In the genomic region with DNA sequence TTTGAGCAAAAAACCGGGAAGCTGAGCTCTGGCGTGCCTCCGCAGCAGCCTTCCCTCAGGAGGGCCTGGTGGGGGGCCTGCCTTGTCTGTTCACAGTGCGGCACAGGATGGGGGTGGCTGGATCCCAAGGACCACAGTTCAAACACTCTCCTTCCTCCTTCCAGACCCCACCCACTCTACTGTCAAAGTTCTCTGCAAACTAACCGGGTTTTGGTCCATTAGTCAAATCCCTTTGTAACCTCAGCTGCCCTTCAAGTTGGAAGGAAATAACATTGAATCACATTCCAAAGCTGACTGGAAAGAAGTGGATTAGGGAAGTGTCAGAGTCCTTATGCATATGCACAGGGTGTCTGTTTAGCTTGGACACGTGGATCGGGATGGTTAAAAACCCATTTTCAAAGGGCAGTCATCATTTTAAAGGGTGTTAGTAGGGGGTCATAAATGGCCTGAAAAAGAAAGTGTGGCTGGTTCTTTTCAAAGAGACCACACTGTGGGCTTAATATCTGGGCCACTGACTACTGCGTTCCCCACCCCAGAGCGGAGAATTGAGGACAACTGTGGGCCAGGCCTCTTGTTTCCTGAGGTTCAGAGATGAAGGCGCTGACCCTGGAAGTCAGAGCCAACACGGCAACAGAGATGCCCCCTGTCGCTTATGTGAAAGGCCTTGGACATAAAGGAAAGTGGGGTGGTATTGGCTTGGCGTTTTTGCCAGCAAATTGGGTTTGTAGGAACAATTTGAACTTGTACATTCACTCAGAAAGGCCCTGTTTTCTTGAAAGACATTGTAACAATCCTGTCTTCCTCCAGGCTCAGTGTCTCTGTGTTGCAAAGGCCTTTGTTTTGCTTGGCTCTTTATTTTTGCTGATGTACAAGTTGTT, we compare ENCODE assay signal across 9 mouse cellular contexts.
DNase-seq lines count a peak whose midpoint lies in the region; ATAC-seq and TF ChIP-seq lines count a peak whose summit lies in the region.
"Had no signal": no experiment of that assay in that cellular context is flagged by ENCODE, and none has a peak within 500 bp of the region (broad histone marks: within the 10 kb centered on the region; RNA-seq: fewer than 3 reads in every experiment).

No protein-coding gene starts in this region.

- peak overlapping the region; percentile 53 for H3K4me3 ChIP-seq in forebrain, embryonic 10.5 days
- H3K4me3 ChIP-seq in hindbrain, embryonic 12.5 days: peak overlapping the region; percentile 39; the same call in 1 of the 2 replicates
- peak overlapping the region; percentile 25; the same call in 1 of the 2 replicates for H3K4me3 ChIP-seq in limb, embryonic 14.5 days (replicated peaks; ENCODE audit: low read length)
- H3K4me3 ChIP-seq: myocyte had no signal

- 12% methylated on average over 13 of the region's 13 CpGs for WGBS in forebrain, embryonic 10.5 days
- WGBS in hindbrain, embryonic 12.5 days: 13% methylated on average over 13 of the region's 13 CpGs
- 25% methylated on average over 13 of the region's 13 CpGs for WGBS in limb, embryonic 14.5 days

- peak overlapping the region; percentile 67 for H3K4me2 ChIP-seq in hindbrain, embryonic 12.5 days (replicated peaks)
- H3K4me2 ChIP-seq in limb, embryonic 14.5 days (replicated peaks; ENCODE audit: low read depth, low read length, severe bottlenecking): peak overlapping the region; percentile 48

- ATAC-seq in hindbrain, embryonic 12.5 days (ENCODE audit: low FRiP score): peak; percentile 58; the same call in 1 of the 2 replicates
- ATAC-seq in limb, embryonic 14.5 days (ENCODE audit: low FRiP score, low read depth): peak; percentile 44; the same call in 1 of the 2 replicates
- no peak for ATAC-seq in frontal cortex, adult (ENCODE audit: low TSS enrichment)
- ATAC-seq in megakaryocyte progenitor cell, adult 5-6 weeks (replicated peaks; ENCODE audit: poor library complexity): no peak

- H3K9me3 ChIP-seq in forebrain, embryonic 10.5 days: no peaks in the 10 kb centered on the region
- no peaks in the 10 kb centered on the region for H3K9me3 ChIP-seq in hindbrain, embryonic 12.5 days (replicated peaks)
- H3K9me3 ChIP-seq in limb, embryonic 14.5 days (ENCODE audit: control insufficient read depth, low read length): no peaks in the 10 kb centered on the region

- H3K4me1 ChIP-seq in forebrain, embryonic 10.5 days: peaks cover 28% of the 10 kb centered on the region
- peaks cover 20% of the 10 kb centered on the region for H3K4me1 ChIP-seq in hindbrain, embryonic 12.5 days
- H3K4me1 ChIP-seq in limb, embryonic 14.5 days (ENCODE audit: control insufficient read depth, insufficient read depth, low read length): peaks cover 25% of the 10 kb centered on the region

- H3K9ac ChIP-seq in hindbrain, embryonic 12.5 days: no peak overlapping the region
- H3K9ac ChIP-seq in limb, embryonic 14.5 days (ENCODE audit: low read depth, low read length, severe bottlenecking): peak overlapping the region; percentile 40

- H3K36me3 ChIP-seq in forebrain, embryonic 10.5 days (replicated peaks): no peaks in the 10 kb centered on the region
- no peaks in the 10 kb centered on the region for H3K36me3 ChIP-seq in hindbrain, embryonic 12.5 days
- no peaks in the 10 kb centered on the region for H3K36me3 ChIP-seq in limb, embryonic 14.5 days (ENCODE audit: control insufficient read depth, insufficient read depth, low read length)

- H3K27me3 ChIP-seq in forebrain, embryonic 10.5 days (ENCODE audit: poor library complexity, severe bottlenecking): peaks cover 40% of the 10 kb centered on the region
- H3K27me3 ChIP-seq in hindbrain, embryonic 12.5 days: peaks cover 6% of the 10 kb centered on the region; the same call in 1 of the 2 replicates
- no peaks in the 10 kb centered on the region for H3K27me3 ChIP-seq in limb, embryonic 14.5 days (ENCODE audit: control insufficient read depth, insufficient read depth, low read length)

- DNase-seq in adrenal gland, adult (ENCODE audit: inconsistent age in 2 of 2, low spot score in 1 of 2): peak; percentile 23 to 53
- no peak for DNase-seq in adrenal gland, adult 18-20 months (ENCODE audit: low spot score in 2 of 2)
- peak; percentile 43 for DNase-seq in forebrain, embryonic 10.5 days (ENCODE audit: extremely low spot score, low spot score)
- DNase-seq in limb, embryonic 14.5 days (ENCODE audit: low spot score): no peak
- peak; percentile 25 for DNase-seq in skeletal muscle tissue, adult 2 months (ENCODE audit: low read depth, low spot score)

- no peak for TF ChIP-seq POLR2A in limb, embryonic 14.5 days (IDR thresholded peaks at IDR 0.05; ENCODE audit: borderline replicate concordance, extremely low read depth, insufficient read depth, insufficient read length)

- peak overlapping the region; percentile 83 for H3K27ac ChIP-seq in forebrain, embryonic 10.5 days
- H3K27ac ChIP-seq in hindbrain, embryonic 12.5 days: 0 out of 2 replicates have a peak overlapping the region, but pooled peaks have one; percentile 79
- peak overlapping the region; percentile 35; the same call in 1 of the 2 replicates for H3K27ac ChIP-seq in limb, embryonic 14.5 days (replicated peaks; ENCODE audit: low read depth, low read length)

Comparison
In these comparisons a context has a peak if more than half of its experiments do, and no peak if none do; other contexts are left out.
1. DNase-seq: peak in adrenal gland, adult (2 of 2), forebrain, embryonic 10.5 days (single experiment) and skeletal muscle tissue, adult 2 months (single experiment); none in adrenal gland, adult 18-20 months (0 of 2) and limb, embryonic 14.5 days (single experiment).
2. ATAC-seq: peak in hindbrain, embryonic 12.5 days (single experiment) and limb, embryonic 14.5 days (single experiment); none in frontal cortex, adult (single experiment) and megakaryocyte progenitor cell, adult 5-6 weeks (single experiment).
3. Peak in every context shown above with its lines, with median percentiles within 50 percentile points of each other: H3K27ac ChIP-seq and H3K4me3 ChIP-seq.